Mouse (Mus musculus) MEL (cell line): Measurements from ENCODE around the gene Fbxw4.

Experiments used
- CHD2 ChIP-seq: IDR thresholded peaks from 2 replicates; pipeline ENCODE4 v1.6.1; 2011; ENCODE audit warnings: low read length, improper control_type of control experiment
- CTCF ChIP-seq, 3 experiments: IDR thresholded peaks in 2 of 3; conservative IDR thresholded peaks in 1 of 3; 2 replicates each; pipeline ENCODE4 v1.5.1; 2011 to 2012; ENCODE audit warnings: low read length in 3 of 3, low read depth in 2 of 3, mild to moderate bottlenecking in 2 of 3, improper control_type of control experiment in 1 of 3, inconsistent platforms in 1 of 3, mixed read lengths in 1 of 3, moderate library complexity in 1 of 3; ENCODE audit not compliant: control insufficient read depth in 1 of 3, insufficient read depth in 1 of 3, poor library complexity in 1 of 3, severe bottlenecking in 1 of 3
- E2F4 ChIP-seq: IDR thresholded peaks from 2 replicates; pipeline ENCODE4 v1.6.1; 2011; ENCODE audit warnings: low read depth, low read length, improper control_type of control experiment, borderline replicate concordance
- ELF1 ChIP-seq: IDR thresholded peaks from 2 replicates; pipeline ENCODE4 v1.6.1; 2014; ENCODE audit warnings: low read depth, mild to moderate bottlenecking, inconsistent platforms, low read length, improper control_type of control experiment, moderate library complexity
- ETS1 ChIP-seq: IDR thresholded peaks from 2 replicates; pipeline ENCODE4 v1.6.1; 2012; ENCODE audit warnings: low read depth, mild to moderate bottlenecking, inconsistent platforms, low read length, improper control_type of control experiment, moderate library complexity
- KAT2A ChIP-seq: conservative IDR thresholded peaks from 2 replicates; pipeline ENCODE4 v1.6.1; 2012; ENCODE audit warnings: low read depth, low read length, improper control_type of control experiment, inconsistent platforms
- MAZ ChIP-seq: IDR thresholded peaks from 2 replicates; pipeline ENCODE4 v1.6.1; 2012; ENCODE audit warnings: low read depth, mild to moderate bottlenecking, inconsistent platforms, low read length, improper control_type of control experiment
- NELFE ChIP-seq: IDR thresholded peaks from 2 replicates; pipeline ENCODE4 v1.6.1; 2011; ENCODE audit warnings: low read depth, low read length, improper control_type of control experiment
- NRF1 ChIP-seq: IDR thresholded peaks from 2 replicates; pipeline ENCODE4 v1.6.1; 2014; ENCODE audit warnings: low read depth, mild to moderate bottlenecking, inconsistent platforms, low read length, improper control_type of control experiment, moderate library complexity; ENCODE audit not compliant: poor library complexity, insufficient read depth, severe bottlenecking
- POLR2A ChIP-seq, 2 experiments: IDR thresholded peaks; 2 replicates each; pipeline ENCODE4 v1.6.1; 2011 to 2012; ENCODE audit warnings: low read length in 2 of 2, mild to moderate bottlenecking in 2 of 2, control low read depth in 1 of 2, improper control_type of control experiment in 1 of 2, low read depth in 1 of 2, moderate library complexity in 1 of 2; ENCODE audit not compliant: control insufficient read depth in 1 of 2, insufficient read depth in 1 of 2, poor library complexity in 1 of 2
- TAL1 ChIP-seq: IDR thresholded peaks from 2 replicates; pipeline ENCODE4 v1.6.1; 2012; ENCODE audit warnings: mild to moderate bottlenecking, inconsistent platforms, low read length, moderate library complexity, mixed read lengths
- USF1 ChIP-seq: IDR thresholded peaks from 2 replicates; pipeline ENCODE4 v1.6.1; 2014; ENCODE audit warnings: low read depth, mild to moderate bottlenecking, inconsistent platforms, low read length, improper control_type of control experiment, moderate library complexity
- ZMIZ1 ChIP-seq: IDR thresholded peaks from 2 replicates; pipeline ENCODE4 v1.6.1; 2012; ENCODE audit warnings: low read depth, mild to moderate bottlenecking, inconsistent platforms, low read length, improper control_type of control experiment, moderate library complexity
- ZNF384 ChIP-seq: IDR thresholded peaks from 2 replicates; pipeline ENCODE4 v1.6.1; 2012; ENCODE audit warnings: low read depth, mild to moderate bottlenecking, inconsistent platforms, low read length, improper control_type of control experiment

- no peak for TF ChIP-seq POLR2A (IDR thresholded peaks at IDR 0.05; ENCODE audit: control insufficient read depth in 1 of 2, insufficient read depth in 1 of 2, low read depth in 1 of 2, low read length in 2 of 2, poor library complexity in 1 of 2)
- TF ChIP-seq ETS1 = no peak
- TF ChIP-seq USF1 = no peak
- no peak for TF ChIP-seq CTCF (IDR thresholded peaks at IDR 0.05 in 2 of 3, conservative IDR thresholded peaks at IDR 0.05 in 1 of 3; ENCODE audit: control insufficient read depth in 1 of 3, insufficient read depth in 1 of 3, low read depth in 2 of 3, low read length in 3 of 3, poor library complexity in 1 of 3, severe bottlenecking in 1 of 3)
- no peak for TF ChIP-seq KAT2A
- TF ChIP-seq ELF1 = no peak
- TF ChIP-seq CHD2 = no peak
- TF ChIP-seq ZNF384 = no peak
- no peak for TF ChIP-seq TAL1
- no peak for TF ChIP-seq NELFE
- no peak for TF ChIP-seq ZMIZ1
- TF ChIP-seq E2F4 = no peak
- no peak for TF ChIP-seq NRF1
- no peak for TF ChIP-seq MAZ
Observed at GRCm38 (mm10) chr19:45587509-45588292, 72.4 kb downstream of the Fbxw4 start.
